Mouse (Mus musculus) embryonic facial prominence, embryonic 10.5 days (tissue): ENCODE measurements around the gene Sptbn4. TPM values are rescaled to one million over a fixed set of nuclear protein-coding genes. Genes with fewer than 3 reads are reported as not detected.

Experiments
- DNase-seq: peaks from one replicate; pipeline ENCODE4 v3.0.0-alpha.2; 2017; ENCODE audit warnings: low spot score
- H3K27ac ChIP-seq: fragments of 300-500 bp; sonication (generic); replicated peaks from 2 replicates; pipeline ENCODE4 v1.5.1; 2016; ENCODE audit warnings: mild to moderate bottlenecking
- H3K27me3 ChIP-seq: fragments of 300-500 bp; sonication (generic); replicated peaks from 2 replicates; pipeline ENCODE4 v1.6.1; 2016; ENCODE audit warnings: low read depth, mild to moderate bottlenecking; ENCODE audit not compliant: poor library complexity, severe bottlenecking
- H3K36me3 ChIP-seq: fragments of 300-500 bp; sonication (generic); replicated peaks from 2 replicates; pipeline ENCODE4 v1.6.1; 2016; ENCODE audit warnings: mild to moderate bottlenecking, moderate library complexity
- H3K4me1 ChIP-seq: fragments of 300-500 bp; sonication (generic); 2 replicates; pipeline ENCODE4 v1.6.1; 2016
- H3K4me3 ChIP-seq: fragments of 300-500 bp; sonication (generic); 2 replicates; pipeline ENCODE4 v1.5.1; 2016; ENCODE audit warnings: mild to moderate bottlenecking, moderate library complexity
- H3K9me3 ChIP-seq: fragments of 300-500 bp; sonication (generic); 2 replicates; pipeline ENCODE4 v1.6.1; 2016; ENCODE audit warnings: mild to moderate bottlenecking
- WGBS: fragments of 180-500 bp; shearing (Covaris S2); methylation state at CpG from one replicate; pipeline ENCODE4 v1.1.7; 2016; 5-methylcytosine and 5-hydroxymethylcytosine counted together
- polyA plus RNA-seq: library from polyadenylated mRNA; unstranded; fragments of >200 nt; fragmentation: Nextera tagmentation; extraction: Ambion mirVana; gene quantifications from 2 replicates; pipeline ENCODE4 v1.2.1, GENCODE M21; 2016

Sptbn4 gene
- polyA plus RNA-seq, 1 experiment from 2014 or later: 0.35 TPM

DNA sequence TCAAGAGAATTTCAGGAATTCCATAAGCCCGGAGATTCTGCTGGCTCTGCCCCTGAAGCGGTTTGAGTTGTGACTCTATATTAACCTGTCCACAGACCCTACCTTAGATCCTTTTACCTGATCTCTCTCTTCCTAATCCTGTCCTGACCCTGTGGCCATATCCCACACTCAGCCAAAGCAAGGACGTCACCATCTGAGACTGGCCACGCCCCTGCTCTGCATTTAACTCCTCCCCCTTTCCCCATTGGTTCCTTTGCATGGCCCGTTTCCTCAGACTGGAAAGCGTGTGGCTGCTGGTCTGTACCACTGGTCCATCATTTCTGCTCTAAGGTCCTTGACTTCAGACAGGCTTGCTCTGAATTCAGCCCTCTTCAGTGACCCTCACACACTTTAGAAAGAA is 102.0 kb downstream of the Sptbn4 start:
- 17% methylated on average over 6 of the region's 6 CpGs for WGBS
- H3K4me1 ChIP-seq: peaks cover 12% of the 10 kb centered on the region; the same call in 1 of the 2 replicates
- H3K4me3 ChIP-seq: no peak overlapping the region
- H3K27me3 ChIP-seq: 0 out of 2 replicates have a peak, but pooled peaks cover 2% of the 10 kb centered on the region
- no peak overlapping the region for H3K27ac ChIP-seq
- no peak for DNase-seq
- peaks cover 89% of the 10 kb centered on the region for H3K36me3 ChIP-seq
- H3K9me3 ChIP-seq: no peaks in the 10 kb centered on the region

DNA sequence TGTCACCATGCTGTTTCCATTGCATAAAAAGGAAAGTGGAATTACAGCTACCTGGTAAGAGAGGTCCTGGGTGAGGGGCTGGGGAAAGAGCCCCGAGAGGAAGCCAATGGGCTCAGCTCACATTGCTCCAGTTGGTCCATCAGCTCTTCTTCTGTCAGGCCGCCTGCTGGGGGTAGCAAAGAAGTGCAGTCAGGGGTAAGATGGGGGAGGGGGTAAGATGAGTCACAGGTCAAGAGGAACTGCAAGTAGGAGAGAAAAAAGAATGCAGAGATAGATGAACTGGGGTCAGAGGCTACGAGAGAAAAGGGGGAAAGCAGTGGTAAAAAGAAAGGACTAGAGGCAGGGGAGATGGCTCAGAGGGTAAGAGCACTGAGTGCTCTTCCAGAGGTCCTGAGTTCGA is 104.9 kb downstream of the Sptbn4 start:
- Histone ChIP-seq H3K27ac (no peak overlapping the region), H3K4me3 (no peak overlapping the region), H3K27me3 (peaks cover 30% of the 10 kb centered on the region), H3K4me1 (peaks cover 22% of the 10 kb centered on the region), H3K9me3 (no peaks in the 10 kb centered on the region), H3K36me3 (peaks cover 61% of the 10 kb centered on the region)
- no peak for DNase-seq
- 44% methylated on average over 4 of the region's 4 CpGs for WGBS

DNA sequence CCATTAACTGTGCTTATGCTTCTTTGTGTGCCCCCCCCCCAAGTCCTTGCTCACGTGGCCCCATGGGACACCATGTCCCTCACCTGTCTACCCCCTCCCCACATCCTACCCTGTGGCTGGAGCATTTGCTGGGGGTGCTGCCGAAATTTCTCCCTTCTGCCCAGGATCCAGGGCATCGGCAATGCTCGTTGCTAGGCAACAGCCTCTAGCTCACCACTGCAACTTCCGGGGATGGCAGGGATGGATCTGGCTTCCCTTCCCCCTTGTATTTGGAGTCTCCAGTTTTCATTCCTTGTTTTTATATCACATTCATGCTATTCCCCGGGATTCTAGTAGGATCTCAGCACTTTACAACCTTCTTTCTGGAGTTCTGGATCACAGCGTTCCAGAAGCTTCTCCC is 108.0 kb downstream of the Sptbn4 start:
- H3K9me3 ChIP-seq: no peaks in the 10 kb centered on the region
- H3K27ac ChIP-seq: no peak overlapping the region
- peaks cover 37% of the 10 kb centered on the region for H3K4me1 ChIP-seq
- H3K27me3 ChIP-seq: peaks cover 60% of the 10 kb centered on the region
- peaks cover 33% of the 10 kb centered on the region for H3K36me3 ChIP-seq
- H3K4me3 ChIP-seq: peak overlapping the region; percentile 8; the same call in 1 of the 2 replicates
- WGBS: 27% methylated on average over 7 of the region's 7 CpGs
- DNase-seq: no peak

DNA sequence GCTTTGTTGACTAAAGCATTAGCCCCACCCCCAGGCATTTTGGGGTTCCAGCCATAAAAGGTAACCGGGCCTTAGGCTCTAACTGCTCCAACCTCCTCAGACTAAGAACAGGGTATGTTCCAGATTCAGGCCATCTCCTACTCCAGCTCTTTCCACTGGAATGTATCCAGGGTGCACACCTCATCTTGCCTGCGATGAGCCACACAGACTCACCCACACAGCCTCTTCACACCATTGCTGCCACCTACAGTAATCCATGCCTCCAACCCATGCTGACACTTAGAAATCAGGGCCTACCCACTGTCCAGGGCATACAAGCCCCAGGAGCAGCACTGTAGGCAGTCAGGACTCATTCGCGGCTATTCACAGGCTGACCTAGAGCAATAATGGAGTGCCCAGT is 108.4 kb downstream of the Sptbn4 start:
- Histone ChIP-seq H3K27ac (no peak overlapping the region), H3K36me3 (peaks cover 29% of the 10 kb centered on the region), H3K4me3 (no peak overlapping the region; the same call in 1 of the 2 replicates), H3K9me3 (no peaks in the 10 kb centered on the region), H3K27me3 (peaks cover 64% of the 10 kb centered on the region), H3K4me1 (peaks cover 41% of the 10 kb centered on the region)
- WGBS: 69% methylated on average over 4 of the region's 4 CpGs
- no peak for DNase-seq

DNA sequence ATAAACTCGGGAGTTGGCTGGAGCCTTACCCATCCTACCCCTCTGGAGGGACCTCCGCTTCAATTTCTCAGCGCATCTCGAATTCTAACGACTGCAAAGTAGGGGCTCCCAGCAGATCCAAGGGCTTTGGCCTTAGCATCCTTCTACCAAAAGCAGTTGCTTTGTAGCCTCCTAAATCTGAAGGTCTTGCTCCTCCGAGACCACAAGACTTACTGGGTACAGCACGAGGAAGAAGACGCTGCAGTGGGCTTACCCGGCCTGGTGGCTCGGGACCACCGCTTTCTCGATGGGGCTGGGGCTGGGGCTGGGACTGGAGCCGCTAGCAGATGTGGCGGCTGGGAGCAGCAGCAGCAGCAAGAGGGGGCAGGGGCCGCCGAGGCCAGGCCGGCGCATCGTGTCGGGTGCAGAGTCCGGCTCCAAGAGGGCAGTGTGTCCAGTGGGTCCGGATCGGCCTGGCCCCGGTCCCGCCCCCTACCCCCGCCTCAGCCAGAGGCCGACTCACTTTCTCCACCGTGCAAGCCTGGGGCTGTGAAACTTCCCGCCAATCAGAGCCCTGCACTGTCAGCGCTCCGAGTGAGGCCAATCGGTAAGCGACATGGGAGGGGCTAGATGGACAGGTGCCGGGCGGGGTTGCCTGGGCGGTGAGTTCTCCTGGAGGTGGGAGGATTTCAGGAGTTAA is 110.2 kb downstream of the Sptbn4 start, which contains the start of gene Ltbp4:
Gene Ltbp4 (minus strand): TSS at position 518 of the 679 bp plus-strand sequence.
- Histone ChIP-seq H3K4me1 (peaks cover 55% of the 10 kb centered on the region), H3K9me3 (no peaks in the 10 kb centered on the region), H3K36me3 (peaks cover 12% of the 10 kb centered on the region), H3K27ac (peak within 1 kb of the TSS; percentile 83), H3K27me3 (peaks cover 82% of the 10 kb centered on the region), H3K4me3 (peak within 1 kb of the TSS; percentile 66)
- WGBS: under 1% methylated on average over 36 of the region's 36 CpGs
- DNase-seq: peak; percentile 87

DNA sequence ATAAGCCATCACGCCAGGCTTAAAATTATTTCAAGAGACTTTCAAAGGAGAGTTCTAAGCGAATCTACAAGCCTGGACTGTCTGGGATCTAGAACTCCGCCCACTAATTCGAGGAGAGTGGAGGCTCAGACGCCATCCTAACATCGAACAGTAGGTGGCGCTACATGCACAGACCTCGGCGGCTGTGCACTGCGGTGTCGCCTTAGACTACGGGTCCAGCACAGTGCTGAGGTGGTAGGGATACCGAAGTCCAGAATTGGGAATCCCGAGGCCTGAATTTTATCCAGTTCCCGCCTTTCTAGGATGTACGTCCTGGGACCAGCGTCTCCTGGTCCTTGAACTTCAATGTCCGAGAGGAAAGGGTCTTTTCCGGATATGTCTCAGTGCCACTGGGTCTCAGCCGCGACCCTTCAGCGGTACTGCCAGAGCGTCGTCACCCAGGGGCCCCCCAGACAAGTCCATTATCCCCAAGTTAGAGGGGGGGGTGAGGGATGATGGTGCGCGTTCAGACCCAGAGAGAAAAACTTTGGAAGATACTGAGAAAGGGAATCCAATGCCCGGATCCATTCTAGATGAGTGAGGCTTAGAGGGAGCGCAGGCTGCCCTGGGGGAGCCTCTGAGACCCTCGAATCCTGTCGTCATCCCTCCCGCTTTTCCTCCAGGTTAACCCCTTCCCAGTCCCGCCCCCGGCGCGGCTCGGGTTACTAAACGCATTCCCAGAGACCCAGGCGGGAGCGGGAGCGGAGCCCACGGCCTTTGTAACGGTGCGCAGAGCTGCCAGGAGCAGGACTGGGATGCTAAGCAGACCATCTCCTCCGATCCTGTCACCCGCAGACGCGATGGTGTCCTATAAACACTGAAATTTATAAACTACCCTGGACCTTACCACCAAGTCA is 111.3 kb downstream of the Sptbn4 start:
- peak; percentile 91 for DNase-seq
- Histone ChIP-seq H3K4me3 (peak overlapping the region; percentile 66), H3K4me1 (peaks cover 58% of the 10 kb centered on the region), H3K27ac (peak overlapping the region; percentile 83), H3K9me3 (no peaks in the 10 kb centered on the region), H3K27me3 (peaks cover 93% of the 10 kb centered on the region), H3K36me3 (0 out of 2 replicates have a peak, but pooled peaks cover 2% of the 10 kb centered on the region)
- WGBS: under 1% methylated on average over 47 of the region's 47 CpGs

DNA sequence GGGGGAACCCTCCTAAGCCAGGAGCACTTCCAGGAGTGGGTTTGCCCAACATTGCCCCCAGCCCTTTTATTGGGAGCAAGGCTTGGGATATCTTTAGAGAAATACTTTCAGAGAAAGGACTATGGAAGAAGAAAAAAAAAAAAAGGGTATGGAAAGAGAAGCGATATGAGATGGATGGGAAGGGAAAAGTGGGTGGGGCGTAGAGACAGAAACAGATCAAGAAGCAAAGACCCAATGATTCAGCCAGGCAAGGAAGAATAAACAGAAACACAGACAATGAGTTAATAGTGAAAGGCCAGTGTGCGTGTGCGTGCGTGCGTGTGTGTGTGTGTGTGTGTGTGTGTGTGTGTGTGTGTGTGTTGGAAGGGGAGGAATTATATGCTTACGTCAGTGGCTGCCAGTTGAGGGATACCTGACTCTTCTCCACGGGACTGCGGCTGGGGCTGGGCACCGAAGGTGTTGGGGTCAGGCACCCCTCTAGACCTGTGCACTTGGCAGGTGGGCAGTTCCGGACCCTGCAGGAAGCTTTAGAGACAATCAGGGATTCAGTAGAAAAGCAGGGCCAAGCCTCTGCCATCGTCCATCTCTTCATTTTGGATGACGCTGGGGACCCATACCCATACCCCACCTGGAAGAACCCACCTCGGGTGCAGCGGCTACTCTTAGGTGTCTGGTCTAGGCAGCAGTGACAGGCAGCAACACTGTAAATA is 112.3 kb downstream of the Sptbn4 start:
- no peak for DNase-seq
- no peaks in the 10 kb centered on the region for H3K36me3 ChIP-seq
- peaks cover 67% of the 10 kb centered on the region for H3K4me1 ChIP-seq
- 0 out of 2 replicates have a peak, but pooled peaks cover 2% of the 10 kb centered on the region for H3K9me3 ChIP-seq
- WGBS: 59% methylated on average over 15 of the region's 15 CpGs
- no peak overlapping the region for H3K27ac ChIP-seq
- H3K27me3 ChIP-seq: peaks cover 99% of the 10 kb centered on the region
- H3K4me3 ChIP-seq: peak overlapping the region; percentile 60

DNA sequence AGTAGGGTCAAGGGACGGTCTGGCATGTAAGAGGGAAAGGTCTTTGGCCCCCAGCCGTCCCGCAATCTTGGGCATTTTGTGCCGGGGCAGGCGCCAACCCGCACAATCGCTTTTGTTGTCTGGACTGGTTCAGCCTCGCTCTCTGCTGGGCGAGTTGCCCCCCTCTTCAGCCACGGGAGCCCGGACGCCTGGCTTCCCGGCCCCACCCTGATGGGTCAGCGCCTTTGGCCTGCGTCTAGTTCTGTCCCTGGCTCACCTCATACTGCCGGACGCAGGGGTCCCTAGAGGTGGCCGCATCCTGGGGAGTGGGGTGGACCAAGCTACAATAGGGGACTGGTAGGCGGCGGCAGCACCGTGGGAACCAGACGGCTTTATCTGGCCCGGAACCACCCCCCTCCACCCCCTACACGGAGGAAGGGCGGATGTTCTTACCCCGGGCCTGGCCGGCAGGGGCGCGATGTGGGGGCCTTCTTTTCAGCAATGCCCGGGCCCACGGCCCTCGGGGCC is 113.0 kb downstream of the Sptbn4 start:
- Histone ChIP-seq H3K4me1 (peaks cover 71% of the 10 kb centered on the region), H3K27me3 (peaks cover 99% of the 10 kb centered on the region), H3K9me3 (0 out of 2 replicates have a peak, but pooled peaks cover 2% of the 10 kb centered on the region), H3K27ac (no peak overlapping the region), H3K4me3 (peak overlapping the region; percentile 60), H3K36me3 (no peaks in the 10 kb centered on the region)
- no peak for DNase-seq
- 2% methylated on average over 32 of the region's 32 CpGs for WGBS

DNA sequence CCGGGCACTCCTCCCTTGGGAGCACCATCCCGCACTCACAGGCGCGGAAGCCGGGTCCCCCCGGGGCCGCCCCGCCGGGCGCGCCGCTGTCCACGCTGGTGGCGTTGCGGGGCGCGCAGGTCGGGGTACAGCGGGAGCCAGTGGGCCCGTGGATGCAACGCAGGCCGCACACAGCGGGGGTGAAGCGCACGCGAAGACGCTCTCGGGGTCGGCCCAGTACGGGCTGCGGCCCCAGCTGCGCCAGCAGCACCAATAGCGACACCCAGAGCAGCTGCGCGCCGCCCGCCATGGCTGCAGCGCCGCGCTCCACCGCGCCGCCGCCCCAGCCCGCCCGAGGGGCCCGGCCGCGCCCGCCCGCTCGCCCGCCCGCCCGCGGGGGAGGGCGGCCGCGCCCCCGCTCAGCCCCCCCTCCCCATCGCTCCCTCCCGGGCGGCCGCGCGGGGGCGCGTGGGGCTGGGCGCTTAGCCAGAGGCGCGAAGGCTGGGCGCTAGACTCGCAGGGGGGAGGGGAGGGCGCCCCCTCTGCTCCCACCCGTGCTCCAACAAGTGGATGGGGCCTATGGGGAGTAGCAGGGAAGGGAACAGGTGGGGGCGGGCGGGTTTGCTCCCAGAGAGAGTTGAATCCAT is 114.1 kb downstream of the Sptbn4 start:
- Histone ChIP-seq H3K36me3 (no peaks in the 10 kb centered on the region), H3K27ac (peak overlapping the region; percentile 59), H3K4me3 (peak overlapping the region; percentile 60), H3K4me1 (peaks cover 79% of the 10 kb centered on the region), H3K9me3 (0 out of 2 replicates have a peak, but pooled peaks cover 2% of the 10 kb centered on the region), H3K27me3 (peaks cover 99% of the 10 kb centered on the region)
- DNase-seq: peak; percentile 53
- WGBS: 2% methylated on average over 66 of the region's 77 CpGs

DNA sequence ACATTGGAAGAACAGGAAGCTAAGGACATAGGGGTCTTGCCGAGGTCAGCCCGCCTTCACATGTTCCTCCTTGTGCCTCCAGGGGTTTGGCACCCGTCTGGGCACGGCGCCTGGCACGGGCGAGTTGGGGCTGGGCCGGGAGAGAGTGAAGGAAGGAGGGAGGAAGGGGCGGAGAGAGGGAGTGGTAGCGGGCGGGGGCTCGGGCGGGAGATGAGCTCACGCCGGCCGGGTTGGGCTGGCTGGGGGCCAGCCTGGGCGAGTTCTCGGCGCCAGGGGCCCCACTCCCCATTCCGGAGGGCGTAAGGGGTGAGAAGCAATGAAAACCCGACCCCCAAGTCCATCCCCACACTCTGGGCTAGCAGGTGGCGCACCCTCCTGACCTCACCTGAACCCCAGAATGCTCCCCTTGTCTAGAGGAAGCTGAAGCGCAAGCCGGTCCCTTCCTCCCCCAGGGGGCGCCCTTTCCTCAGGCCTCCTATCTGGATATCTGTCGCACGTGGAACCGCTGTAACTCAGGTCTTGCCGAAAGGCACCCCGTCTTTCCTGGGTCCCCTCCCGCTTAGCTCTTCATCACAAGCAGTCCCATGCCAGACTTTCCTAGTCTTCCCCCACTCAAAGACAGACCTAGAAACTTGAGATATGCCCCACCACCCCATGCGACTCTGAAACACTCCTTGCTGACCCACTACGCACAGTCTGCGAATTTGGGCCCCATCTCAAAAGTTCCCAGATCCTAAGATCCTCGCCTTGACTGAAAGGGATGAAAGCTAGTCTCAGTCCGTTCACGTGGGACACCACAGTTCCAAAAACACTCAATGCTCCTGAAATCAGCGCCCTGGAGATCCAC is 114.9 kb downstream of the Sptbn4 start:
- Histone ChIP-seq H3K9me3 (0 out of 2 replicates have a peak, but pooled peaks cover 2% of the 10 kb centered on the region), H3K4me1 (peaks cover 73% of the 10 kb centered on the region), H3K4me3 (peak overlapping the region; percentile 60), H3K27ac (no peak overlapping the region), H3K27me3 (peaks cover 99% of the 10 kb centered on the region), H3K36me3 (no peaks in the 10 kb centered on the region)
- peak; percentile 88 for DNase-seq
- under 1% methylated on average over 39 of the region's 39 CpGs for WGBS

DNA sequence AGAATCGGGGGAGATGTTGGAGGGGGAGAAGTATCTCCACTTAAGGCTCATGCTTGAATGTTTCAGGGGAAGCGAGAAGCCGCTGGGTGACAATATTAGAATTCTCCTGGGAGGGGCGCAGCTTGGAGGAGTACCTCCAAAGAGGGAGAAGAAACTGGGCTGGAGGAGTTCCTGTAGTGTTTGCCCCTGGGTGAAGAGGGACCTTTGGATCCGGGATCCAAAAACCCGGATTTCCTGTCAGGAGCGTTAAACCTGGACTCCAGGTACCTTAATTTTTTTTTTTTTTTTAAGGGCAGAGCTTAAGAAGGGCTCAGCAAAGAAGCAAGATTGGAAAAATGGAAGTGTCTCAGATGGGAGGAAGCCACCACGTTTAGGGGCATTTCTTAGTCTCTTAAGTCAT is 115.6 kb downstream of the Sptbn4 start:
- Histone ChIP-seq H3K4me1 (peaks cover 66% of the 10 kb centered on the region), H3K36me3 (no peaks in the 10 kb centered on the region), H3K27me3 (peaks cover 99% of the 10 kb centered on the region), H3K9me3 (0 out of 2 replicates have a peak, but pooled peaks cover 2% of the 10 kb centered on the region), H3K27ac (no peak overlapping the region), H3K4me3 (peak overlapping the region; percentile 60; the same call in 1 of the 2 replicates)
- DNase-seq: no peak
- WGBS: 6% methylated on average over 8 of the region's 8 CpGs
